Mouse (Mus musculus): ENCODE data around the gene Cited4.

The Cited4 gene

DNA sequence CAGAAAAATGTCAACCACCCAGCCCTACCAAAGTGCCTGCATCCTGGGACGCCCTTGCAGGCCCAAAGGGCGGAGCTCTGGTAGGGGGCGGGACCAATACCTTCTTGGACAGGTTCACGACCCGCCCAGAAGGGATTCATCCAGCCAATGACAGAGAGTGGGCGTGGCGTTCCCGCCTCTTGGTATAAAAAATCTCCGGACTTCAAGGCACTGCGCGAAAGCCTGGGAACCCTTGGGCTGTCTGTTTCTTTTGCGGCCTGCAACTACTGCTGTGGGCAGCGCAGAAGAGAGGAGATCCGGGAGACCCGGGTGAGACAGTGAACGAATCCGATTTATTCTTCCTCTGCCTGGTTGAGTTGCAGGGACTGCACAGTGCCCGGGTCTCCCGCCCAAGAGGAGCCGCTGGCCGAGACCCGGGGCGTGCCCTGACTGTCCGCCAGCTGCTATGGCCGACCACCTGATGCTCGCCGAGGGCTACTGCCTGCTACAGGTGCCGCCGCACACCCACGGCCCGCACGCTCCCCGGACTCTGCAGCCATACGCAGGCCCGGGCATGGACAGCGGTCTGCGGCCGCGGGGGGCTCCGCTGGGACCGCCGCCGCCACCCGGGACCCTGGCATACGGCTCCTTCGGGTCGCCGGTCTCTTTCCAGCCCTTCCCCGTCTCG lies at the start of gene Cited4:
Cited4 (plus strand) TSS at position 215 of the 667 bp plus-strand sequence.
- peak; percentile 78 for DNase-seq (ENCODE audit: low spot score)

DNA sequence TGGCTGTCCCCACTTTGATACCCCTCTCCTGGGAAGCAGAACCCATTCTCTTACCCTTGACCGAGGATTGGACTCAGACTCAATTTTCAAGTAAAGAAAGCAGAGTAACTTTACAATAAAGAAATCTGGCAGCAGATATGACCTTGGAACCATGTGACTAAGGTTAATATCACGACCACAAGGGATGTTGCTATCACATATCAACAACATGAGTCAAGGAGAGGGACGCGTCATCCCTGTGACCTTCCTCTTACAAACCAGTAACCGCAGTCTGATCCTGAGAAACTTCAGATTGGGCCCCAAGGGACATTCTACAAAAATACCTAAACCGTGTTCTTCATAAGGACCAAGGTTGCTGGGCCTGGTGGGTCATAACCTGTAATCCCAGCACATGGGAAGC lies 38.6 kb upstream of the Cited4 start:
- no peak for DNase-seq (ENCODE audit: low spot score)

DNA sequence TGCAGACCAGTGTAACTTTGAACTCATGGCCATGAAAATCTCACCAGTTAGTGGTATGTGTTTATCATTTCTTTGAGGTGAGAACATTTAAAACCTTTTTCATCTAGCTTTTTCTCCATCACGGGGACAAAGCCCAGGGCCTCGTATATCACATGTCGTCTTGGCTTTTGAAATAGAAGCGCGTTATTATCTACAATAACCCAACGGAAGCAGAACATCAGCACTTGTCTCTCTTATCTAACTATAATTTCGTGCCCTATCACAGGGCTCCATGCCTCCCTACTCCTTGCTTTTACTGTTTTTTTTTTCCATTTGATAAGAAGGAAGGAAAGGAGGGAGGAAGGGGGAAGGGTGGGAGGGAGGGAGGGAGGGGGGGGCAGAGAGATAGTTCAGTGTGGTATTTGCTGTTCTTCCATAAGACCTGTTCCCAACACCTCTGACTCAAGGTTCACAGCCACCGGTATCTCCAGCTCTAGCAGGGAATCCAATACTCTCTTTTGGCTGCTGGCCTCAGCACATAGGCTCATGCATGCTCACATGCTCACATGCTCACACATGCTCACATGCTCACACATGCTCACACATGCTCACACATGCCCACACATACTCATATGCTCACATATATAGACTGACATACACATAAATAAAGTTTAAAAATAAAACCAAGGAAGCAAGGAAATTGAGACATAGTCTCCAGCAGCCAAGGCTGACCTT lies 36.0 kb upstream of the Cited4 start:
- DNase-seq (ENCODE audit: low spot score), result no peak

DNA sequence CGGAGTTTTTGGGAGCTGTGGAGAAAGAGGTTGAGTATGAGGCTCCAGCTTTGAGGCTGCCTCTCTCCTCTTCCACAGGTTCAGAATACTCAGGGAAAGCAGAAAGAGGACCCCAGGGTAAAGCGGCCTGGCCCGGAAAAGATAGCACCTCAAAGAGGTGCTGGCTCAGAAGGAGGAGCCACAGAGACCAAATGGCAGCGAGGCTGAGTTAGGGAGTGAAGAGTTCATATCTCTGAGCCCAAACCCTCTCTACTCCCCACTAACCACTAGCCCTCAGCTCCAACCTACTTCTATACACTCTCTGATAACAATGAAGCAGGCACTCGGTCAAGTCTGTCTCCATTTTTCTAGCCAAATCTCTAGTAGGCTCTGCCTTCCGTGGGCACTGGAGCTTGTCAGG lies 34.5 kb upstream of the Cited4 start:
- DNase-seq (ENCODE audit: low spot score), result no peak

DNA sequence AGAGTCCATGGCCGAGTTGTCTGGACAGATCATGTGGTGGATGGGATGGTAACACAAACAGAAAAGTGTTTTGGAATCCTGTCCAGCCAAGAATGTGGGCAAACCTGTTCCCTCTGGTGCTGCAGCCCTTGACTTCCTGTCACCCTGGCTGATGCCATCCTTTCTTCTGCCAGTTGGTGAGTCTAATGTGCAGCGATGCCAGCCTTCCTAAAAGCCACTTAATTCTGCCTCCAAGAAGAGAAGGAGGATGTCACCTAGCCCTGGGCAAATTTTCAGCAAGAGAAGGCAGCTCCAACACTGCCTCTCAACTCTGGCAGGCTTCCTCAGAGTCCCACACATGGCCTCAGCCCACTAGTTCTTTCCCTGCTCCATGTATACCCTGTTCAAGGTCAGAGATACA lies 31.0 kb upstream of the Cited4 start:
- no peak for DNase-seq (ENCODE audit: low spot score)

DNA sequence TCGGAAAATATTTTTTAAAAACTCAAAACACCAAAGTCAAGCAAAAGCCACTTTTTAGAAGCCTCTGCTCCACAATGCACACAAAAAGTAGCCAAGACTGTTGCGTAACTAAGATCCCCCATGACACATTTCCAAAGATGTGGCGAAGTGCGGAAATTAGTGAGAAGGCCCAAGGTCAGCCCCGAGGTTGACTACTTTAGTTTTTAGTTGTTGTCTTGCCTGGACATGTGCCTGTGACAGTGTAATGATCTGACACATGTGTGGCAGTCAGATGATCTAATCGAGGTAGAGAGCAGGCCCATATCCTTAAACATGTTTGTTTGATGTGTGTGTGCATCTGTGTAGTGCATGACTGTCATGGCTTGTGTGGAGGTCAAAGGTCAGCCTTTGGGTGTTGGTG lies 24.4 kb upstream of the Cited4 start:
- DNase-seq (ENCODE audit: low spot score), result no peak

DNA sequence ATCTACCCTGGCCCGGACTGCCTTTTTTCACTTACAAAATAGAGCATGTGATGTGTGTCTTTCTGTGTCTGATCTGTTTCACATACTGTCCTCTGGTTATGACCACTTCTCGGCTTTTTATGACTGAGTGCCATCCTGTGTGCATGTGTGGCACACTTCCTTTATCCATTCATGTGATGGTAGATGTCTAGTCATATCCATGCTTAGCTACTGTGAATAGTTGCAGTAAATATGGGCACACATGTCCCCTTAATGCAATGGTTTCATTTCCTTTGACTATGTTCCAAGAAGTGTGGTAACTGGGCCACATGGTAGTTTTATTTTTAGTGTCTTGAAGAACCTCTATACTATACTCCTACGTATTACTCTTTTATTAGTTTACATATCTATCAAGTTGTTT lies 22.5 kb upstream of the Cited4 start:
- no peak for DNase-seq (ENCODE audit: low spot score)

DNA sequence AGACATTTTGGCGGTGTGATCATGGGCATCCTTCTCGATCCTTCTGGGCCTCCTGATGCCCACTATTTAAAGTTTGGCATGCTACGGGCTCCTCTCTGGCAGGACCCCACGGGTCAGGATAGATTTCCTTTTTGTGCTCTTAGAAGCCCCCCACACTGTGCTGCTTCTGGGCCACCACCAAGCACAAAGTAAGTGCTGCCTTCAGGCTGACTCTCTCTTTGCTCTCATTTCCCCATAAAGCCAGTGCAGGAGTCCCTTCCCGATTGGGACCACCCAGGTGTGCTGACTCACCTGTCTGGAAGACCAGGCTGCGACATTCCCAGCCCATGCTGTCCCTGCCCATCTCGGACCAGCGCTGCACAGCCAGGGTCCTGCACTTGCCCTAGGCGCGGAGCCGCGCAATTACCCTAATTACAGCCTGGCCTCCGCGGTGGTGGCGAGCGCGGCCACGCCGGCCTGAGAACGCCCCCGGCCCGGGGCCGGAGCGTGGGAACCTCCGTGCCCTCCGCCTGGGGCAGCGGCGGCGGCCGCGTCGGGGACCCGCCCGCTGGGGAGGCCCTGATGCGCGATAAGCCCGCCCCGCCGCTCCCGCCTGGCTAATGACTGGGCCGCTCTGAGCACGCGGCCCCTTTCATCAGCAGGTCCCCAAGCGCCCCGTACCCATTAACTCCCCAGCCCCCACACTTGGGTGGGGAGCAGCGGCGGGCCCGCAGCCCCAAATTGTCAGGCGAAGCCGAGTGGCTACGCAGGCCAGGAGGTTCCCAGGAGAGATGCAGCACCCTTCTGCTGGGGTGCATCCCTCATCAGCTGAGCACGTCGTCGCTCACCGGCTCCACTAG lies 16.8 kb upstream of the Cited4 start:
- no peak for DNase-seq (ENCODE audit: low spot score)

DNA sequence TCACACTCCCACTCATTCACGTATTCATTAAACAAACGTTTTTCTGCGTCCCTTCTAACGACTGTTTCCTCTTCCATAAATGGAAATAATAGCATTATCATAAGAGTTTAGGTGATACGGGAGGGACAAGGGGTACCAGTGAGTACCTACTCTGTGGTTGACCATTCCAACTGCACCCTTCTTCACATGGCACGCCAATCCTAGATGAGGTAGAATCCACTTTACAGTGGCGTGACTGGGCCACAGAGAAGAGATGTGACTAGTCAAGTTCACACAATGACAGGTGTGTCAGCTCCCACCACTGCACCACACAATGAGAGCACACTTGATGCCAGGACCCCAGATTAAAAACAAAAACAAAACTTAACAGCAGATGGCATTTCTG lies 16.2 kb upstream of the Cited4 start:
- DNase-seq (ENCODE audit: low spot score), result no peak

DNA sequence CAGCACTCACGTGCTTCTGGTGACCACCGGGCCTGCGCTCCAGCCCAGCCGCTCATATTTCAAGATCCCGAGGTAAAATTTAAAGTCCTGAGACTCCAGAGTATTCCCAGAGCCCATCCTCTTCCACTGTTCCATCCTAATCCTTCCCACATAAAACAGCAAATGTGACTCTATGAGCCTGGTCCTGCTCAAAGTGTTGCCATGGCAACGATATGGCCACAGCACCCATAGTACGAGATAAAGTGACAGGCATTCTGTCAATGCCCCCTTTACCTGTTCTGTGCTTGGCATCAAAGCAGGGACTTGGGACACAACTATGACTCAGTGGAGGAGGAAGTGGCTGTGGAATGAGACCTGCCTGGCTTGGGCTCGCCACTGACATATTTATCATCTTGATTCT lies 10.5 kb upstream of the Cited4 start:
- no peak for DNase-seq (ENCODE audit: low spot score)

DNA sequence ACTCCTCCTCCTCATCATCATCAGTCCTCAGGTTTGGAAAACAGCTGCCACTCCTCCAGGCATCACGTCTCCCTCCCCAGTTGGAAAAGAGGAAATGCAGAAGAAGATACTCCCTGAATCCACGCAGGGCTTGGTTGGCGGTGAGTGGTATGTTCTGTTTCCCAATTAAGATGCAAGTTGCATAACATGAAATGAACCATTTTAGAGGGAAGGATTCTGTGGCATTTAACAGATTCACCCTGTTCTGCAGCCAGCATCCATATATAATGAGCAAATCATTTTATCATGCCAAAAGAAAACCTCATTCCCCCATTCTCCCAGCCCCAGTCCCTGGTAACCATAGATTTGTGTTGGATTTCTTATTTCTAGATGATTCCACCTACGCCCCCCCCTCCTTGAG lies 5.9 kb upstream of the Cited4 start:
- DNase-seq (ENCODE audit: low spot score), result peak; percentile 63

DNA sequence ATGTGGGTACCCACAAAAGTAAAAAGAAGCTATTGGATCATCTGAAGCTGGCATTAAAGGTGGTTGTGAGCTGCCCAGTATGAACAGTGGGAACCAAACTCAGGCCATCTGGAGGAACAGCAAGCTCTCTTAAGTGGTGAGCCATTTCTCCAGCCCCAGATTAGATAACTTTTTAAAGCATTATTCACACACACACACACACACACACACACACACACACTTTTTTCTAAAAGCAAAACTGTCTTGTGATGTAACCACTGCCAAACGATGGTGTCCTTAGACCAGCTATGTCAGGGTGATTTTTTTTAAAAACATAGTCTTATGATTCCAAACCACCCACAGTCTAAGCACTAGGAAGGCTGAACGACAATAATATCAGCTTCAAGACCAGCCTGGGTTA lies 1.8 kb upstream of the Cited4 start:
- DNase-seq (ENCODE audit: low spot score), result no peak

DNA sequence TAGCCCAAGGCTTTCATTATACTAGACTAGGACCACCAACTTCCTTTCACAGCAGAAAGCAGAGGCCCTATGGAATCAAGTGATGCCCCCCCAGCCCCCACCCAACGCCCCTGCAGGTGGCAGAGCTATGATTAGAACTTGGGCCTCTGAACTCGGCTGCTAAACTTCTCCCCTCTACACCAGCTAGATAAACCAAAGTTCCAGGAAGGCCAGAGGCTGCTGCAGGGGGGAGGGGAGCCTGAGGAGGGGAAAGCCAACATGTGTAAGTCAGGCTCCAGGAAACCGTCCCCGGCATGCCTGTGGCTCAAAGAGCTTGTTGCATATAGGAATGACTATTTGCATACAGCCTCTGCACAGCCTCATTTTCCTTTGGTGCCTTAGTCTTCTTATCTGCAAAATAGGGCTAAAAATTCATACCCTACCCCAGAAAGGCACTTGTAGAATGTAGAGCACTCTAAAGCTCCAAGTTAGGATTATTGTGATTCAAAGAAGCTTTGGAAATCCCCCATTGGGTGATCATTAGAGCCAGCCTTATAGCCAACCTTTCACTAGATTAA lies 1.1 kb upstream of the Cited4 start:
- DNase-seq (ENCODE audit: low spot score), result no peak

DNA sequence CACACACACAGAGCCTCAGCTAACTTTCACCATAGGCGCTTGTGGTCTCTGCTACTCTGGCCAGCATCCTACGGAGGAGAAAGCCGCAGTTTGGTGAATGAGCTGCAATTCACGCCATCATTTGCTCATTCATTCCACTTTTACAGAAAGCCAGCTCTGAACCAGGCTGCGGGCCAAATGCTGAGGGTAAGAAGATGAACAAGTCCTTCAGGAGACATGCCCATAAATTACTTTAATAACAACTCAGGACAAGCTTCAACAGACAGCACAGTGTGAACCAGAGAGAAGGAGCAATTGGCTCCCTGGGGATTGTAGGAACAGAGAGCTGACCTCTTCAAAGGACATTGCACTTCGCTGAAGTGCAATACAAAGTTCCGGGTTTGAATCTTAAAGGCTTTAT lies 590 bp upstream of the Cited4 start:
- no peak for DNase-seq (ENCODE audit: low spot score)

DNA sequence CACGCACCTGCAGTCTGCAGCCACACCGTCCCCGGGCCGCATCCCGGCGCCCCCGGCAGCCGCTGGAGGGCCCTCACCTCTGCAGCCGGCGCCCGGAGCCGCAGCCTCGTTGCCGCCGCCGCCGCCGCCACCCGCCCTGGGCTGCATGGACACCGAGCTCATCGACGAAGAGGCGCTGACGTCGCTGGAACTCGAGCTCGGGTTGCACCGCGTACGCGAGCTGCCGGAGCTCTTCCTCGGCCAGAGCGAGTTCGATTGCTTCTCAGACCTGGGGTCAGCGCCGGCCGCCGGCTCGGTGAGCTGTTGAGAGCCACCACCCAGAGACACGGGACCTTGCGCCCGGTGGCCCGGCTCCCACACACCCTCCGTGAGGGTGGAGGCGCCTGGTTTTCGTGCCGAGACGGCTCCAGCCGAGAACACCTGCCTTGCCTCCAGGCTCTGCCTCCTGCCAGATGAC lies 701 bp downstream of the Cited4 start:
- DNase-seq (ENCODE audit: low spot score), result no peak

DNA sequence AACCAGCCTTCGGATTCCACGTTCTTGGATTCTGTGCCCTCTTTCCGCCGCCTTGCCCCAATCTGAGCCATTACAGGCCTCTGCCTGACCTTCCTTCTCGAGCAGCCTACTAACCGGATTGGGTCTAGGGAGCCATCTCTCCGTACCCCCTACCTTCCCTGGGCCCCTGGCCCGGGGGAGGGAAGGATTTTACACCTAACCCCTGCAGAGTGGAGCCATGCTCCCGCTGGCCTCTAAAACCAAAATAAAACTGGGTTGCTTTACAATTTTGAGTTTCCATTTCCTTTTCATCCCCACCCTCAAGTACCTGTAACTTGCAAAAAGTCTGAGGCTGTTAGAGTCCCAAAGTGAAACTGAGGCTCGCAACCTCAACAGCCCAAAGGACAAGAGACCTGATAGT lies 1.2 kb downstream of the Cited4 start:
- no peak for DNase-seq (ENCODE audit: low spot score)

DNA sequence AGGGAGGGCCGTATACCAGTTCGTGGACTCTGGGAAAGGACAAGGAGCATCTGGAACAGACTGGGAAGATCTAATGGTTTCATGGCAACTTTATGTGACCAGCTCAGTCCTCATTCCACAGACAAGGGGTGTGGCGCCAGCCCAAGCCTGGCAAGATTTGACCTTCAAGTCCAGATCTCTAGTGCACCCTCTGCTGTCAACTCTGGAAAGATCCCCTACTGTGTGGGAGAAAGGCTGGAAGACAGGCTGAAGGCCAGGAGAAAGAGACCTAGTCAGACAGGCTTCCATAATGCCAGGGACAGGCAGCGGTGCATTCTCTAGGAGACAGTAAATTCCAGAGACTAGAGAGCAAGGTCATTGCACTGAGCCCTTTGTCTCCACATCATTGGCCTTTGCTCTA lies 2.2 kb downstream of the Cited4 start:
- no peak for DNase-seq (ENCODE audit: low spot score)

DNA sequence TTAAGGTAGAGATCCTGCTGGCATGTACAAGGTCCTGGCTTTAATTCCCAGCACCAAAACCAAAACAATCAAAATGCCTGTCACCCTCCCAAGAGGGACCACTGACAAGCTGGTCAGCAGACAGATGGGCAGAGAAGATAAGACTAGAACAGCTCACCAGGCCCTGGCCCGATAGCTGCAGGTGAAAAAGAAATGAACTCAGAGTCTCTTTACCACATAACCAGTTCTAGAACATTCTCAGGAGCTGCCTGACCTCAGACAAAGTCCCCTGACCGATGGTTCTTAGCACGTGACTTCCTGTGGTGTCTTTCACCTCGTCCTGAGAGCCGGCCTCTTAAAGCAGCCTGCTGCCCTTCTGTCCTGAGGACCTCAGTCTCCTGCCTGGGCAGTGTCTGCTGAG lies 3.2 kb downstream of the Cited4 start:
- DNase-seq (ENCODE audit: low spot score), result no peak

DNA sequence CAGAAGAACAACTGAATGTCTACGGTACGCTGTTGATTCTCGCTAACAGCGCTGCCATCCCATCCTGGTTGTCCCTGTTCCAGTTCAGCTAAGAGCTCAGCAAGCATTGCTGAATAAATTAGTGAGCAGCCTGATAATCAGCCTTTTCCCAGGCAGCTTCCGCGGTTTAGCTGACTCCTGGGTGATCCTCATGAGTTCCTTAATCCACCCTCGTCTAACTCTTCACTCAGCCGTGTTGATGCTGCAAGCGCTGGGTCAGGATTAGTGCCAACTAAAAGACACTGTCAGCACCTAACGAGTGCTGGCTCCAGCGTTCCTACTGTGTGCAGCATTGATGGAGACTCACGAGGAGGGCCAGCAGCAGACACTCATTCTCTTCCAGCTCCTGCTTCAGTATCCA lies 4.7 kb downstream of the Cited4 start:
- no peak for DNase-seq (ENCODE audit: low spot score)

DNA sequence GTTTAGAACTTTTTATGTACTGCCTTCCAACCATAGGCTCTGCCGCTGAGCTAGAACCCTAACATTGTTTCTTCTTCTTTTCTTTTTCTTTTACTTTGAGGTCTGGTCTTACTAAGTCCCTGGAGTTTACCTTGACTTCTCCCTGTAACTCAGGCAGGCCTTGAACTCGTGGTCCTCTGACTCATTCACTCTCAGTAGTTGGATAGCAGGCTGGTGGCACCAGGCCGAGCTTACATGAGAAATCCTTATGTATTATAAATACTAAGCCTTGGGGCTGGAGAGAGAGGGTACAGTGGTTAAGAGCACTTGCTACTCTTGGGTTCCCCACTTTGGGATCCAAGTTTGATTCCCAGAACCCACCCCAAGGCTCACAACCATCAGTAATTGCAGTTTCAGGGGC lies 7.2 kb downstream of the Cited4 start:
- no peak for DNase-seq (ENCODE audit: low spot score)

DNA sequence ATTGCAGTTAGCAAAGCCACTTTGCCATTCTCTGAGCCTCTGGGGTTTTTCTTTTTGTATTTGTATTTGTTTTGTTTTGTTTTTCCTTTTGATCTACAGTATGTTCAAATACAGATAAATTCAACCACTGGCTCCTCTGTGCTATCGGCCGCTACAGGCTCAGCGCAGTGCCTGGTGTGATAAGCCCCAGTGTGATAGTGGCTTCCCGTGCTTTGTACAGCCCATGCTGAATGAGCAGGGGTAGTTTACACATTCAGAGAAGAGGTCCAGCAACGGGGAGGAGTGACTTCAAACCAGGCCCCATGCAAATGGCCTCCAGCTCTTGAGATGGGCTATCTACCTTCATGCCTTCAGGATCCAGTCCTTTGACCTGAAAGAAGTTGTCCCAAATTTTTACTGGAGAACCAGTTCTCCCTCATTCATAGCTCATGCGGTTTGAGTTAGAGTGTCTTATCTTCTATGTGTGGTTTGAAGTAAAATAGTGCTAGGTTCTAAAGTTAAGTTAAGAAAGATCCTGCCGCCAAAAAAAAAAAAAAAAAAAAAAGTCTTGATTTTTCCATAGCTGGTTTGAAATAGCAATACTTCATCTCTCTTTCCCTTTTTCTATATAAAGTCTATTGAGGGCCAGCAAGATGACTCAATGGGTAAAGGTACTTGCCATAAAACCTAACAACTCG lies 8.5 kb downstream of the Cited4 start:
- no peak for DNase-seq (ENCODE audit: low spot score)

DNA sequence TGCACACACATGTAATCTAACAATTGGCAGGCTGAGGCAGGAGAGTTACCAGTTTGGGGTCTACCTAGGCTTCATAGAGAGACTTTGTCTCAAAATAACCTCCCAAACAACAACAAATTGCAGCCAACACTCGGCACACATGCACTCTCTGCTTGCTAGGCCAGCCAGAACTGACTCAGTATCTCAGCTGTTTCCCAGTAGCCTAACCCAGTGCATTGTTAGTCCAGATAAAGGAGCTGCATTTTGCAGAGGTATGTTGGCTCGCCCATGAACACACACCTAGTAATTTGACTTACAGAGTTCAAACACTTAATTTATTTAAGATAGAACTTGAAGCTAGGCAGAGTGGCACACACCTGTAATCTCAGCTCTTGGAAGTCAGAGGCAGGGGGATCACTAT lies 9.3 kb downstream of the Cited4 start:
- DNase-seq (ENCODE audit: low spot score), result no peak
